Comparison of ENCODE assay signal across 21 mouse cellular contexts in genomic region chr12:89836271-89836670, GRCm38 (mm10).
A peak's percentile ranks its signal among the peaks of the same experiment; 100 is the strongest.
DNase-seq lines count a peak whose midpoint lies in the region; ATAC-seq and TF ChIP-seq lines count a peak whose summit lies in the region.
"Had no signal": no experiment of that assay in that cellular context is flagged by ENCODE, and none has a peak within 500 bp of the region (broad histone marks: within the 10 kb centered on the region; RNA-seq: fewer than 3 reads in every experiment).

No protein-coding gene starts in this region.

- H3K4me3 ChIP-seq in midbrain, embryonic 11.5 days (ENCODE audit: low read depth, low read length) = no peak overlapping the region
- no peak overlapping the region for H3K4me3 ChIP-seq in midbrain, embryonic 14.5 days (replicated peaks; ENCODE audit: low read depth, low read length)
- no peak overlapping the region for H3K4me3 ChIP-seq in gastrocnemius, adult 2 months

- no peaks in the 10 kb centered on the region for H3K4me1 ChIP-seq in midbrain, embryonic 11.5 days (ENCODE audit: control insufficient read depth, insufficient read depth, low read length)
- H3K4me1 ChIP-seq in midbrain, embryonic 14.5 days (ENCODE audit: control insufficient read depth, insufficient read depth, low read length) = no peaks in the 10 kb centered on the region

- H3K9me3 ChIP-seq in midbrain, embryonic 11.5 days (ENCODE audit: control insufficient read depth, low read length) = no peaks in the 10 kb centered on the region
- no peaks in the 10 kb centered on the region for H3K9me3 ChIP-seq in midbrain, embryonic 14.5 days (ENCODE audit: control insufficient read depth, low read length)

- no peak for TF ChIP-seq CTCF in gastrocnemius, adult 2 months (IDR thresholded peaks at IDR 0.05)

- H3K4me2 ChIP-seq in midbrain, embryonic 11.5 days = no peak overlapping the region
- H3K4me2 ChIP-seq in midbrain, embryonic 14.5 days (ENCODE audit: low read length) = no peak overlapping the region

- intact Hi-C loops in gastrocnemius, adult 2 months (cut with DNase I) = no loop called here

- 82% methylated on average over 3 of the region's 3 CpGs for WGBS in midbrain, embryonic 11.5 days
- 79% methylated on average over 3 of the region's 3 CpGs for WGBS in midbrain, embryonic 14.5 days

- H3K36me3 ChIP-seq in midbrain, embryonic 11.5 days (ENCODE audit: control insufficient read depth, insufficient read depth, low read length) = no peaks in the 10 kb centered on the region
- no peaks in the 10 kb centered on the region for H3K36me3 ChIP-seq in midbrain, embryonic 14.5 days (ENCODE audit: control insufficient read depth, insufficient read depth, low read length)
- H3K36me3 ChIP-seq: G1E had no signal

- no peak overlapping the region for H3K27ac ChIP-seq in midbrain, embryonic 11.5 days (ENCODE audit: low read depth, low read length)
- H3K27ac ChIP-seq in midbrain, embryonic 14.5 days (replicated peaks; ENCODE audit: low read depth, low read length) = no peak overlapping the region
- H3K27ac ChIP-seq in gastrocnemius, adult 2 months = no peak overlapping the region

- ATAC-seq in midbrain, embryonic 11.5 days (ENCODE audit: low FRiP score) = no peak
- no peak for ATAC-seq in midbrain, embryonic 14.5 days (ENCODE audit: low FRiP score, low TSS enrichment)
- ATAC-seq: activated CD4-positive, CD25-positive, alpha-beta regulatory T cell, adult 4 months; CD4-positive, CD25-positive, alpha-beta regulatory T cell, adult 4 months; Patski had no signal

- no peaks in the 10 kb centered on the region for H3K27me3 ChIP-seq in midbrain, embryonic 11.5 days (ENCODE audit: control insufficient read depth, insufficient read depth, low read length)
- H3K27me3 ChIP-seq in midbrain, embryonic 14.5 days (ENCODE audit: control insufficient read depth, insufficient read depth, low read length) = no peaks in the 10 kb centered on the region
- H3K27me3 ChIP-seq: CH12.LX, Patski had no signal

- H3K9ac ChIP-seq in midbrain, embryonic 11.5 days (ENCODE audit: low read length) = no peak overlapping the region
- no peak overlapping the region for H3K9ac ChIP-seq in midbrain, embryonic 14.5 days (replicated peaks; ENCODE audit: low read length)

- DNase-seq in midbrain, embryonic 11.5 days (ENCODE audit: low spot score, missing footprints) = peak; percentile 33
- DNase-seq in midbrain, embryonic 14.5 days = no peak
- DNase-seq in fat pad, adult 2 months (ENCODE audit: extremely low read depth, low read depth, low spot score) = peak; percentile 66
- DNase-seq in gonadal fat pad, adult 2 months (ENCODE audit: low read depth) = peak; percentile 72
- DNase-seq in urinary bladder, postnatal 4 days (ENCODE audit: low spot score in 2 of 2) = no peak
- DNase-seq in gastrocnemius, adult 2 months = no peak
- DNase-seq: adrenal gland, adult 2 months; adrenal gland, adult 8-10 months; adrenal gland, postnatal 10 days; adrenal gland, postnatal 14 days; adrenal gland, postnatal 25 days; adrenal gland, postnatal 36 days; B cell, adult 2 months; cerebellum, adult 11 months; cerebellum, adult 11-12 months; cerebellum, adult 18-20 months had no signal

Comparison
In these comparisons a context has a peak if more than half of its experiments do, and no peak if none do; other contexts are left out.
1. DNase-seq: peak in midbrain, embryonic 11.5 days (single experiment), fat pad, adult 2 months (single experiment) and gonadal fat pad, adult 2 months (single experiment); none in midbrain, embryonic 14.5 days (single experiment), urinary bladder, postnatal 4 days (0 of 2) and gastrocnemius, adult 2 months (single experiment).